Mouse (Mus musculus): ENCODE data around the gene Gm20388. TPM values are rescaled to one million over a fixed set of nuclear protein-coding genes. Genes with fewer than 3 reads are reported as not detected.

The Gm20388 gene
- total RNA-seq, 2 experiments from 2014 or later = 10.7 TPM; not detected in 1

DNA sequence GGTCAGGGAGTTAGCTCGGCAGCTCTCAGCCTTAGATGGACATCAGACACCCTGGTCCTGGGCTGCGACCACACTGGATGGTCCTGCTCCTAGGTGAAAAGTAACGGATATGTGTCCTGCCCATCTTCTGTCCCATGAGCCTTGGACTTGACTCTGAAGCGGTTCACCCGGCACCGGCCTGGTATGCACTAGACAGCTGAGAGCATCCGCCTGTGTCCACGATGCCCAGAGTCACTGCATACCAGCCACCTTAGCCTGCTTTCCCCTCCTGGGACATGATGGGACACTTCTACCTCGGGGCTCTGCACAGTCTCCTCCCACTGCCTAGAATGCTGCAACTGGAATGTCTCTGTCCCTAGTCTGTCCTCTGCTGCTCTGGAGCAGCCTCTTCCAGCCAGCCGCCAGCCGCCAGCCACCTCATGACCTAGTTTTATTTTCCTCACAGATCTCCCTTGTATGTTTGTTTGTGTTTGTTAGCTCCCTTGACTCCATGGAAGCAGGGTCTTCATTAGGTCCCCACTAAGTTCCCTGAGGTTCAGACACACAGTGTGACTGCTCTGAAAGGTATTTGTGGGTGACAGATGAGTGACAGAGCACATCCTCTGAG, 128.8 kb downstream of the Gm20388 start:
- DNase-seq (ENCODE audit: low spot score in 2 of 2) = no peak

DNA sequence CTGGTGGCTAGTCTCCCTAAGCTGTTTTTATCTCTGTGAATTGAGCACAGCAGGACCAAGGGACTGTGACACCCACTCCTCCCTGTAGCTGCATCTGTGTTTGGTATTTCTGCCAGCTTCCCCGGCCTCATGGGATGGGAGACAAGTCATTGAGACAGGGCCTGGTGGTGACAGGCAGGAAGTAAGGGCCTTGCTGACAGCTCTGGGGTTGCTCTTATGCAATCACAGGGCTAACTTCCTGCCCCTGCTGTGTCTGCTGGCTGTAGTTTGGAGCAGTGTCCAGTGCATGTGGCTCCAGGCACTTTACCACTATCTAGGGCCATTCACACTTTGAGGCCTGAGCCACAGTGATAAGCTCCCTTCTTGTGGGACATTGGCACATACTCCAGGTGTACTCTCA, 130.2 kb downstream of the Gm20388 start:
- DNase-seq (ENCODE audit: low spot score in 2 of 2) = peak; percentile 18 to 41

DNA sequence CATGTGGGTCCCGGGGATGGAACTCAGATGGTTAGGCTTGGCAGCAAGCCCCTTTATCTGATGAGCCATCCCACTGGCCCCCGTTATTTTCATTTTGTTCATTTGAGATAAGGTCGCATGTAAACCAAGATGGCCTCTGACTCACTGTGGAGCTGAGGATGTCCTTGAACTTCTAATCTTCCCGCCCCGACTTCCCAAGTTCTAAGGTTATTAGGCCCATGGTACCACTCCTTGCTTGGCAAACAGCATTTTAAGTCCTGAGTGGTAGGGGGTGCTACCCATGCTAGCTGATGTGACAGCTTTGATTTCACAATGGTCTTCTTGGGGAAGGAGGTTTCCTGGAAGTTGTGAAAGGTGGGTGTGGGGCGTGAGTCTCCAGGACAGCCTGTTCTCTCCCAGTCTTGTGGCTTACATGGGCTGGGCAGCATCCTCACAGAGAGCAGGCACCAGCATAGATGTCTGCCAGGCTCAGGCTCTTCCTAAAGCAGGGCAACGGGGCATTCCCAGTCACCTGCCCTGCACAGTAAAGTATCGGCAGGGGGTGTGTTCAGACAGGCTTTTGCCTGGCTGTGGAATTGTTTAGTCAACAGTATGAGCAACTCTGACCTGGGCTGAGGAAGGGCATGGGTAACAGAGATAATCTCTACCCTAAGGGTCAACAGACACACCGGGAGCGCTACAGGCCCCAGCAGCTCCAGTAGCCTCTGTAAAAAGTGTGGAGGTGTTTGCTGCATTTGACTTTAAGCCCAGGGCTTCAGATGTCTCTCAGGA, 132.1 kb downstream of the Gm20388 start:
- no peak for DNase-seq (ENCODE audit: low spot score in 2 of 2)

DNA sequence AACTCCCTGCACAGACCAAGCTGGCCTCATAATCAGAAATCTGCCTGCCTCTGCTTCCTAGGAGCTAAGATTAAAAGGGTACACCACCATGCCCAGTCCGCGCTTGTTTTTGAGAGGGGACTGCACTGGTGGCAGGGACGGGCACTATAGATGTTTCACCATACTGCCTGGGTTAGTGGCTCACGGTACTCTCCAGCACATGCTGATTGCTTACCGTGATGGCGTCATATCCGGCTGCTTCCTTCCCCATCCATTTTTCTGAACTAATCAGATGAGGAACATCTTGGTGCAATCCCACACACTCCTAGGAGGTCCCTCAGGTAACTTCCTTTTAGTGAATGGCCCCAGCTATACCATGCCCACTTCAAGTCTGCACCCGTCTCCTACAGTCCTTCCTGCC, 134.3 kb downstream of the Gm20388 start:
- DNase-seq (ENCODE audit: low spot score in 2 of 2) = no peak

DNA sequence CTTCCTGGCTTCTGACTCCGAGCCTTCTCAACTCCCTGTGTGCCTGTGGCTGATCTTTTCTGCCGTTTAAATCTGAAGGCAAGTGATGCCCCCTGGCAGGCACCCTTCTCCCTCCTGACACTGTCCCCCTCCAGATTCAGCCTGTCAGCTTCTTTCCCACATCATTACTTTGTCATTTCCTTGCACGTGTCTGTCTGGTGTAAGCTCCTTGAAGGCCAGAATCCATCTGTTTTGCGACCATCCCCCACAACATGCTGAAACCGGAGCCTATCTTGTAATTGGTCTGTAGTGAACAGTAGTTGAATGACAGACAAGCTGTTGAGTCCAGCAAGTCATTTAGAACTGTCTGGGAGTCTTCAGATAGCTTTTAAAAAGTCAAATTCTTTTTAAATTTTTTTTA, 134.8 kb downstream of the Gm20388 start:
- no peak for DNase-seq (ENCODE audit: low spot score in 2 of 2)

DNA sequence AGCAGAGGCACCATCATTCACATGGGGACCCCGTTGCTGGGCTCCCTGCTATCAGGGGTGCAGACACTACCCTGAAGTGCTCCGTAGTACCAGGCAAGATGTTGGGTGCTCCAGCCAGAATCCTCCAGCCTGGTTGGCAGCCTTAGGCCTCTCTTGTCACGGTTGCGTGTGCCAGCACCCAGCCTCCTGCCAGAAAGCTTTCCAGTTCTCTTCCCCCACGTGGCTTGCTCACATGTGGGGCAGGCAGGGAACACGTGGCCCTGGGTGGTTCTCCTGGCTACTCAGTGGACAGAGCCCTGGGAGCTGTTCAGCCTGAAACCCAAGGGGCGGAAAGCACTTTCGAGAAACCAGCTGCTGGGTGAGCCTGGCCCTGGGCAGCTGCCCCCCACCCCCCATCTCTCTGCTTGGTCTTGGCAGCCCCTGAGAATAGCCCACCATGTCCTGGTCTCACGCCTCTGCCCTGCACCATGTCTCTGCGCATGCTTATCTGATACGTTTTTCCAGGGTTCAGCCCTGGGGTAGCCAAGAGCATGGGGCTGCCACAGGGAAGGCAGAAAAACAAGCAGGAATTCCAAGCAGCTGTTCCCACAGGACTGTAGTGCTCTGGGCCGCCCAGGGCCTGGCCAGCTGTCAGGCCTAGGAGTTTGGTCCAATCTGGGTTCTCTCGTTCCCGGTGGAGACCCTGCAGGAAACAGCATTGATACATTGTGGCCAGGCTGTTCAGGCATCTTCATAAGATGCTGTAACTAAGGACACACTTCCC, 135.8 kb downstream of the Gm20388 start:
- DNase-seq (ENCODE audit: low spot score in 2 of 2) = peak; percentile 78 to 85

DNA sequence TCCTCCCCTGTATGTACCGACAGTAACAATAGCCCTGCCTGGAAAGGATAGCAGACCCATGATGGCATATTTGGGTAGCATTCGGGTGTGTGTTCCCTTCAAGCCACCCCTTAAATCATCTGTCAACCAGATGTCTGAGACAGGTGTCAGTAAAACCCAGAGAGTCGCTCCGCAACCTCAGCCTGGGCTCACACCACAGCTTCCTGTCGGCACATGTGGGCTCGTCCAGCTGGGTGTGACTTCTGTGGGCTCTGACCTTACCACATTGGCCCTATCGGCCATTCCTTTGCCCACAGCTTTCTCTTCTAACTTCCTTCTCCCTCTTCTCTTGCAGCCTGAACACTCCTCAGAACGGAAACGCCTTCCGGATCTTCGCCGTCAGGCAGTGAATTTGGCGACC, 139.3 kb downstream of the Gm20388 start:
- DNase-seq (ENCODE audit: low spot score in 2 of 2) = no peak

DNA sequence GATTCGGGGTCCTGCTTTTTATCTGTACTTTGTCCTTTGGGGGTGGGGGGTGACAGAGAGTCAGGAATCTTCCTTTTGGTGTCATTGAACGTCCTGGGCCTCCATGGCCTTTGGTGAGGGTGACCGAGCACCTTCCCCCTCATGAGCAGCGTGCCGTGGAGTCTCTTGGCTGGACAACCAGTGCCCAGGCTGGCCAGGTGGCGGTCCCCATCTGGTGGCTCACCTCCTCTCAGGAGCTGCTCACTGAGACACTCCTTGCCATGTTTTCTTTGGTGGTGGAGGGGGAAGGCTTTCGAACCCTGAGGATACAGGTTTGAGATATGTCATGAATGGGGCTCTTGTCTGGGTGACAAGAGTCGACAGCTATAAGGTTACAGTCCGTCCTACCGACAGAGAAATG, 139.7 kb downstream of the Gm20388 start:
- no peak for DNase-seq (ENCODE audit: low spot score in 2 of 2)

DNA sequence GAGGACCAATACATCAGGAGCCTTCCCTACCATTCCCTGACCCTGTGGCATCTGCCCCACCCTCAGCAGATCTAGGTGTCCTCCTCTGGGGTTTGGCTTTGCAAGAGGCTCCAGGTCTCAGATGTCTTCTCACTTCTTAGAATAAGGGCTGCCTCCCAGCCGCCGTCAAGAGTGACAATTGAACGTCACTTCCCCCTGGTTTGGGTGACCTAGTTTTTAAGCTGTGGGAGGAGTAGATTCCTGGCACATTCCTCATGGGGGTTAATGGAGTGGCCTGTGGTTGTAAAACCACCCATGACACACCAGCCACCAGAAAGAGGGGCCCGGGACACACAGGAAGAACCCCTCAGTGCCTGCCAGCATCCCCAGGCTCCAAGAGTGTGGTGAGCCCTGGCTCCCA, 140.4 kb downstream of the Gm20388 start:
- no peak for DNase-seq (ENCODE audit: low spot score in 2 of 2)

DNA sequence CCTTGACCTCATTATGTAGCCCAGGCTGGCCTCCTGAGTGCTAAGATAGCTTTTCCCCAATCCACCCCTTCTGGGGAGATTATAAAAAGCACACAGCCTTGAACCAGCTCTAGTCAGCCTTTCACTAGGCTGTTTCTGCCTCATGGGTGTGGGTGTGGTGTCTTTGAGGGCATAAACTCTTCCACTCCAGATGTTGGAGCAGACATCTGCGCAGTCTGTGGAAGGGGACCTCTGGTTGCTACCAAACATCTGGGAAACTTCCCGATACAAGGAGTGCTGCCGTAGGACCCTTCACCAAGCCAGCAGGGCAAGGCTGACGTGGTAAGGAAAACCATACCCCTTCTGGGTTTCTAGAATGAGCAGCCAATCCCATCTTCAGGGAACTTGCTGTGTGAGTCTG, 141.3 kb downstream of the Gm20388 start:
- DNase-seq (ENCODE audit: low spot score in 2 of 2) = no peak

DNA sequence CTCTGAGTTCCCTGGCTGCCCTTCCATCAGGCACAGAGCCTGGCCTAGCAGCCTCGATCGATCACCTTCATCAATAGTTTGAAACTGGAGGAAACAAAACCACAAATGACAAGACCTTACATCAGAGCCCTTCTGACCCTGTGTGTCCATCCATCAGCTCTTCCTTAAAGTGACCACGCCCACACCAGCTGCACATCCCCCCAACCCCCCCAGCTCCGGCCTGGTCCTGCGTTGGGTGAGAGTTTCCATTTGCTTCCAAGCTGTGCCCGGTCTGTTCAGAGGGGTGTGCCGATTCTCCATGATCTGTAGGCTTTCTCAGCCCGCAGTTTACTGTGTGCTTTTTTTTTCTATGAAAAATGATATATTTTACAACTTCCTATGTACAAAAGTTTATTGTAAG, 141.7 kb downstream of the Gm20388 start:
- no peak for DNase-seq (ENCODE audit: low spot score in 2 of 2)

DNA sequence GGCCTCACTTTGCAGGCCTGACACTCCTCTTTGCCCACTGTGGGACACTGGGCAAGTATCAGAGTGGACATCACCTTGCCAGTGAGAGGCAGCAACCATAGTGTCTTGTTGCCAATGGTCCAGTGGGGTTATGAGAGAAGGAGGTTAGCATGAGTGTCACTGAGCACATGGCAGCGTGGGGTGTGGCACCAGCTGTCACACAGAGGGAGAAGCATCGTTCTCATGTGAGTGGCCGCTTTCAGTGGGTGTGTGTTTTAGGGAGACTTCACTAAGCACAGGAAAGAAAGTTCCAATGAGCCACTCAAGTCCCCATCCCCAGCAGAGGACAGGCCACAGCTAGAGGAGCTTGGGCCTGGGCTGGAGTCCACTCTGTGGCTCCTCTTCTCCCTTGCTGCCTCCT, 144.2 kb downstream of the Gm20388 start:
- no peak for DNase-seq (ENCODE audit: low spot score in 2 of 2)

DNA sequence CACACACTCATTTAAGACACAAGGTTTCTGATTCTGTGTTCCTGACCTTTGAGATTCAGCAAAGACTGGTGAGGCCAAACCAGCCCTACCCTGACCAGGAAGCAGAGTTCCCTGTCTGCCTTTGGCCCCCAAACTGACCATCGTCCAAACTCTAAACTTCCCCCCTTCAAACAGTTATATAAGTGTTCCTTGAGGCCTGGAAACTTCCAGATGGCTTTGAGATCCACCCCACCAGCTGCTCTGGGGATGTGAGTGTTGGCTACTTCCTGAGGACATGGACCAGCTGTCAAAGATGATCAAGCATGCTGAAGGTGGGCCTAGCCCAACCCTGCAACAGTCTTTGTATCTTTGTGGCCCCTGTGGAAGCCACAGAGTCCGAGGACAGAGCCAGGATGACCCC, 146.4 kb downstream of the Gm20388 start:
- DNase-seq (ENCODE audit: low spot score in 2 of 2) = no peak

DNA sequence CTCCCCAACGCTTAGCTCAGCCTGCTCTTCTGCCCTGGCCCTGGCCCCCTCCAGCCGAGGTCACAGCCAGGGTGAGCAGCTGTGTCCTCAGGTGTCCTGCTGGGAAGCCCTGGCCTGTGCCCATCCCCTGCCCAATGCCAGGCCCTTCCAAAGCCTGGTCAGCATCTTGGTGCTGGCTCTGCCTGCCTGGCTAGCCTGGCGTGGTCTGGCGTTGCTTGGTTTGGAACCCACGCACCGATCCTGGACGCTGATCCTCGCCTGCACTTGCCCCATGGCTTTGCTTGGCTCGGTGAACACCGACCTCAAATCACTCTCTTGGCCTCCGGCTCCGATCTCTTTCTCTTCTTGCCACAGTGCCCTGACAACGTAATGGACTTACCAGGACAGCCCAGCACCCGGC, 152.1 kb downstream of the Gm20388 start:
- DNase-seq (ENCODE audit: low spot score in 2 of 2) = no peak

DNA sequence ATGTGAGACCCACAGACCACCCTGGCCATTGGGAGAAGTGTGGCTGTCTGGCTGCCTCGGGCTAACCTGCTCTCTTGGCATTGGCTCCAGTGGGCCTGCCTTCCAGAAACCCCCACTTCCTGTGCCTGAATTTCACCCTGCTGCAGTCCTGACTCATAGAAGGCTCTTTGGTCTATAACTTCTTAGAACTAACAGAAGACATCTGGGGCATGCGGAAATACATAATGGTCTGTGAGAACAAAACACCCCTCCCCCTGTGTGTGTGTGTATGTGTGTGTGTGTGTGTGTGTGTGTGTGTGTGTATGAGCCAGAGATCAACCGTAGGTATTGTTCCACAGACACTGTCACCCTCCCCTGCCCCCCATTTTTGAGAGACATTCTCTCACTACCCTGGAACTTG, 152.7 kb downstream of the Gm20388 start:
- DNase-seq (ENCODE audit: low spot score in 2 of 2) = no peak

DNA sequence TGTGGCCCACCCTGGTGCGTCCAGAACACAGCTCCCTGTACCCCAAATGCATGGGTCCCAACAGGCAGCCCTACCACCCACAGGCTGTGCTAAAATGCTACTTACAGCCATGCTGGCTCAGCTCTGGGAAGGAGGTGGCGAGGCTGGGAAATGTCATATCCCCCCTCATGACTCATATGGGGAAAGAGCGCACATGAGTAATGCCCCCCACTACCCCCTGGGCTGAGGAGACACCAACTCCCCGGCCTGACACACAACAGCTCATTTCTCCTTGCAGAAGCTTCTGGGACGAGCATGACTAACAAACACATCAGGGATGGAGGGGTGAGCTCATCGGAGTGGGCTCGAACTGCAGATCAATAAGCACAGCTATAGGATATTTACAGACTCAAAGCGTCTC, 155.0 kb downstream of the Gm20388 start:
- no peak for DNase-seq (ENCODE audit: low spot score in 2 of 2)

DNA sequence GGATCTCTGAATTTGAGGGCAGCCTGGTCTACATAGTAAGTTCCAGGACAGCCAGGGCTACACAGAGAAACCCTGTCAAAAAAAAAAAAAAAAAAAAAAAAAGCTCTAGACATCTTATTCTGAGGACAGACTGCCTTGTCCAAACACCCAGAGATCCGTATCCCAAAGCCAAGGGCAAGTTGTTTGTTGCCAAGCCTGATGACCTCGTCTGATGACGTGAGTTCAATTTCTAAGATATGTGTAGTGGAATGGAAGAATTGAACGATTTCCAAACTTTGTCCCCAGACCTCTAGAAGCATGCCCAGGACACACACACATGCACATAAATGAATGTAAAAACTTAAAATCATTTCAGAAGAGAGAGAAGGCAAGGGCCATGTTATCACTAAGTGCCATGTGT, 155.6 kb downstream of the Gm20388 start:
- no peak for DNase-seq (ENCODE audit: low spot score in 2 of 2)

DNA sequence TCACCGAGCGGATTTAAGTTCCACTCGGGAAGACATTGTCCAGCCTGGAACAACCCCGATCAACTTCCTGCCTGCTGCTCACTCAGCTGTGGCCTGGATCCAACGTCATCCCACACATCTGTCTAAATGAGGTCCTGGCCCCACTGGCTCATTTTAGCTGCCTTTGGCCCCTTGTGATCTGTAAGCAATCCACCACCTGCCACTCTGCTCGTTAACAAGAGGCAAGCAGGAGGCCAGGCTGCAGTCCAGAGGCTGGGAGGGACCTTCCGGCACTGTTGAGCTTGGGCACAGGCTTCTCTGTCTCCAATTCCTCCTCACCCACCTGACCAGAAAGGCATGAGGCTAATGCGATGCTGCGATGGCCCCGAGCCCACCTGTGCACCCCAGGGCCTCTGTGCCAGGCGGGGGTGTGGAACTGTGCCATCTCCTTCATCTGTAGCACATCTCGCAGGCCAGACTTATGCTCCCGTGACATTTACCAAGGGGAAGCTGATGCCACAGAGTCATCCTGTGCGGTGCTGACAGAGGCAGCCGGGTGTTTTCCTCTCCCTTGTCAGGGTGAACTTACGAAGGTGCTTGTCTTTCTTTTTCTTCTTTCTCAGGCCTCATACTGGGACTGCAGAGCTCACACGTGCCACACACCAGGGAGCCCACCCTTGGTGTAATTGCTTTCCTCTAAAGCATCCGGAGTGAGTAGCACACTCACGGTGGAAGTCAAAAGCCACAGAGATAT, 157.5 kb downstream of the Gm20388 start:
- no peak for DNase-seq (ENCODE audit: low spot score in 2 of 2)

DNA sequence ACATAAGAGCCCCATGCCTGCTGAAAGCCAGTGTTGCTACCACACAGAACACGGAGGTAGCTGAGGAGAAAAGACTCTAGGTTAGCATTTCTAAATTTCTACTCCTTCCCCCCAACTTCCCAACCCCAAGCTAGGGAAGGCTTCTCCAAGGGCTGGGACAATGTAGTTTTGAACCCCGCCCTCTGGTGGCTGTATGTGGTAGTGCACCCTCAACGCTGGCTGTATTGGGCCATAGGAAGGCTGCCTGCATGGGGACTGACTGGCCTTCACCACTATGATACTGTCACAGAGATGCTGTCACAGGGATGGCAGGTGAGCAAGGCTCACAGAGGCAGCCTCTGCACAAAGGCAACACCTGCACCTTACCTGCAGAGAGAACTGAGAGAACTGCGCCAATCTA, 161.0 kb downstream of the Gm20388 start:
- peak; percentile 51 to 93 for DNase-seq (ENCODE audit: low spot score in 2 of 2)

DNA sequence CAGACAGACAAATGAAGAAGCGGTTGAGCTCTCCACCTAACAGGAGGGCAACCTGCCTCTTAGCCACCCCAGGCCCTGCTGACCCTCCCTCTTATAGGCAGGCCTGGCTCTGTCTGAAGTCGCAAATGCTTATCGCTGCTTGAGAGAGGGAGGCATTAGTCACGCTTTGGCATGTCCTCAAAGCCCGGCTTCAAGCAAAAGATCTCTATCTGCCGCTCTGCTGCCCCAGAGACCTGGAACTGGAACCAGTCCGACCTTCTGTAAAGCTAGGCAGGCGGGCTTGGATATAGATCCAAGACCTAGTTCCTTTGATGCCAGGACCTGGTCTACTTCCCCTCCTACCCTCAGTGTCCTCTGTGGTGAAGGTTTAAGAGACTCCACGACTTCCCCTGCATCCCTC, 161.6 kb downstream of the Gm20388 start:
- DNase-seq (ENCODE audit: low spot score in 2 of 2) = no peak

DNA sequence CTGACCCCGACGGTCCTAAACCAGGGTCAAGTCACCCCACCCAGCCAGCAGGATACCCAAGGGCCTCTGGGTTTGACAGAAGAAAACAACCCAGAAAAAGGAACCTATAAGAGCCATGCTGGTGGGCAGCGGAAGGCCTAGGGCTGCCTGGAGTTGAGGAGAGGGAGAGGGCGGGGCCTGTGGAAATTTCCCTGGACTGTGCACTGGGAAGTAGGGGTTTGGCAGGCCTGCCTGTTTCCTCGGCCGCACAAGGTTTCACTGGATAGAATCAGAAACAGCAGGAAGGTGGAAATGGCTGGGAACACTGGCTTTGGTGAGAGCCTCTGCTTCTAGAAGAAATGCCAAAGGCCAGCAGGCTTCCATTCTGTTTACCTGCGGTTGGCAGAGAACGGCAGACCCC, 162.2 kb downstream of the Gm20388 start:
- no peak for DNase-seq (ENCODE audit: low spot score in 2 of 2)

DNA sequence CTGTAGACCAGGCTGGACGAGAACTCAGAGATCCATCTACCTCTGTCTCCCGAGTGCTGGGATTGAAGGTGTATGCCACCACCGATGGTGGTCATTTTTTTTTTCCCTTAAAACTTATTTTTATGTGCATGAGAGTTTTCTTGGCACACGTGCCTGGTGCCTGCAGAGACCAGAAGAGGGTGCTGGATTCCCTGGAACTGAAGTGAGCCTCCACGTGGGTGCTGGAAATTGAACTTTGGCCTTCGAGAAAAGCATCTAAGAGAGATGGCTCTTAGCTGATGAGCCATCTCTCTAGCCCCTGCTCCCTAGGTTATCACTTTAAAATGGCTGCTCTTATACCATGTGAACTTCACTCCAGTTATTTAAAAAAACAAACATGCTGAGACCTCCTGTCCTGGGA, 163.9 kb downstream of the Gm20388 start:
- DNase-seq (ENCODE audit: low spot score in 2 of 2) = no peak

All from layer of hippocampus, adult 18-20 months (tissue).